Mouse (Mus musculus): ENCODE results near the gene Nub1. TPM values are rescaled to one million over a fixed set of nuclear protein-coding genes. Genes with fewer than 3 reads are reported as not detected.

Gene Nub1
- polyA plus RNA-seq, 1 experiment from 2014 or later, result 40.9 TPM

DNA sequence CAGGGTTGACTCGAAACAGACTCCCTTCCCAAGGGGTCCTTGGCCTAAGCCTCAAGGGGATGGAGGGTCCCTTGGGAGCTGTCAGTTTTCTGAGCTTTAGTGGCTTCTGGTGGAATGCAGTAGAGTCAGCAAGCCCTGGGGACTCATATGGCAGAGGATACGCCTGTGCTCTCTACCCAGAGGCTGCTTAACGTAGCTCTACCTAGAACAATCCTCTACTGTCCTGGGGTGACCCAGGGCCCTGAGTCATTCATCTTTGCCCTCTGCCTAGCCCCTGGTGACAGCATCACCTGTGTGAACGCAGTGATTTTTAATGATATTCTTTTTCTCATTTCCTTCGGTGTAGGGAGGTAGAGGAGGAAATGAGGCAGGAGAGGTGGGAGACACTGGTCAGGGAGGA is 64.4 kb downstream of the Nub1 start:
- peak overlapping the region; percentile 59 for H3K4me3 ChIP-seq
- peak overlapping the region; percentile 71; the same call in 1 of the 2 replicates for H3K9ac ChIP-seq
- no peaks in the 10 kb centered on the region for H3K9me3 ChIP-seq (replicated peaks)
- WGBS, result 64% methylated on average over 5 of the region's 5 CpGs
- peak overlapping the region; percentile 91 for H3K4me2 ChIP-seq
- peak overlapping the region; percentile 19 for H3K27ac ChIP-seq
- ATAC-seq, result 0 out of 2 replicates have a peak, but pooled peaks have one; percentile 0
- H3K4me1 ChIP-seq, result peaks cover 25% of the 10 kb centered on the region
- H3K36me3 ChIP-seq (ENCODE audit: poor library complexity, severe bottlenecking), result no peaks in the 10 kb centered on the region
- H3K27me3 ChIP-seq, result 0 out of 2 replicates have a peak, but pooled peaks cover 5% of the 10 kb centered on the region

DNA sequence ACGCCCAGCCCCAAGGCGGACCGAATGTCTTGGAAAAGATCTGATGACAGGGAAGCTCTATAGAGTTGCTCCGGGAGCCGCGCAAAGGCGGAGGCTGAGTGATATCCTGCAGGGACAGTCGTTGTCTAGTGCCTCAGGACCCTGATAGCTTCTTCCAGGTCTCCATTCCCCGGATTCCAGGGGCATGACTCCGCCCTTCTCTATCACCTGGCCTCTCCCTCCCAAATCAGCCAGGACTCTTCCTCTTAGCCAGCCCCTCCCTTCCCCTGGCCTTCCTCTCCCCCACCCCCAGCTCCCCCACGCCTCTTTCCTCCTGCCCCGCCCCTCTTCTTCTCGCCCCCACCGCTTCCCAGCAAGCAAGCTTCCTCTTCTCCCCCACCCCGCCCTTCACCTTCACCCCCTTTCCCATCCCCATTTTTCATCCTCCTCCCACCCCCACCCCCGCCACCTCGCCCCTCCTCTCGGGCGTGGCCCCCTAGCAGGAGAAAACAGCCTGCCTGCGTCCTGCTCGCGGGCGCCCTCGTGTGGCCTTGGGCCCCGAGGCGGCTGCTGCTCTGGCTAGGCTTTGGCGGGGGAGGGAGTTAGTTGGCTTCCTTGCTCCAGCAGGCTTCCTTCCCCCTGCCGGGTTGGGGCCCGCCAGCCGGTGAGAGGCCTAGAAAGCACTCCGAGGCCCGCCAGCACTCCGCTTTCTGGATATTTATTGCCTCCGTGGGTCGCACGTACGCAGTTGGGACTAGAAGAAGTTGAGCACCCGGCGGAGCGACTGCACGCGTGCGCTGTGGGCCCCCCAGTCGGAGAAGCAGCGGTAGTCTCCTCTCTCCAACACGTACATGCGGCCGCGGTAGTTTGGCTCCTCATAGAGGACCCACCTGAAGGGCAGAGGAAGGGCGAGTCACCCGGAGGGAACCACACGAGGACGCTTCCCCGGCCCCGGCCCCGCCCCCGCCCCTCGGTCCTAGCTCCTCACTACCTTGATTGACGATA is 65.3 kb downstream of the Nub1 start:
- peaks cover 25% of the 10 kb centered on the region for H3K4me1 ChIP-seq
- peak overlapping the region; percentile 19 for H3K27ac ChIP-seq
- peak overlapping the region; percentile 91 for H3K4me2 ChIP-seq
- WGBS, result 1% methylated on average over 59 of the region's 59 CpGs
- peak overlapping the region; percentile 71 for H3K9ac ChIP-seq
- peak; percentile 87 for ATAC-seq
- H3K27me3 ChIP-seq, result 0 out of 2 replicates have a peak, but pooled peaks cover 5% of the 10 kb centered on the region
- H3K36me3 ChIP-seq (ENCODE audit: poor library complexity, severe bottlenecking), result no peaks in the 10 kb centered on the region
- H3K4me3 ChIP-seq, result peak overlapping the region; percentile 59
- no peaks in the 10 kb centered on the region for H3K9me3 ChIP-seq (replicated peaks)

DNA sequence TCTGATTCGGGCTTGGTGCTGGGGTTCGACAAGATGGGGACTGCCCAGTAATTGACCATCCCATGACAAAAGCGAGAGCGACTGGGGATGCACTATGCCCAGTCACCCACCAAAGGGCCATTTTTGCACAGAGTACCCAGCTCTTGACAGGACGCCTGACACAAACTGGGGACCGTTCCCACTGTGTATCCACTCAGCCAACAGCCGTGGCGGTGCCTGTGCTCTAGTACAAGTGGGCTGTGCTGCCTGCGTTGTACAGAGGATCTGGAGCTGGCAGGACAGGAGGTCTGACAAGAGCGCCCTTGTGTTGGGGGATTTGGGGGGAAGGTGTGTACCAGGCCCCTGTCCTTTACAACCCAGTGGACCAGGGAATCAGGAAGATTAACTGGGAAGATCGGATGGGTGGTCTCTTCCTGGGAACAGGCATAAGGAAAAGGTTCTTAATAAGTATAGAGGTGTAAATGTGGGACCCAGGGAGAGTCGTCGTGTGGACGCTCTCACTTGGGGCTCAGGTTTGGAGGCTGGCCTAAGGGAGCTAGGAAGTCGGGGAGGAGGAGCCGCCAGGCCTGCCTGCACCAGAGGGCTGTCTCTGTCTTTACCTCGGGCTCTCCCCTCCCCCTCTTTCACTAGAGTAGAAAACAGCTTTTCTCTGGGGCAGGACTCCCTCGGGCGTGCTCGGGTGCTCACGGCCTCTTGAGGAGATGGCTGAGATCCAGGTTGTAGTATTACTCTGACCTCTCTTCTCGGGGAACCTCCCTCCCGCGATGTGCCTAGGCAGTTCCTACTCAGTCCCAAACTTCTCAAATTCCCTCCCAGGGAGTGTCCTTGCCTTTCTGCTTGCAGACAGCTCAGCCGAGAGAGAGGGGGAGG is 66.2 kb downstream of the Nub1 start:
- Histone ChIP-seq H3K27ac (no peak overlapping the region), H3K9me3 (replicated peaks) (no peaks in the 10 kb centered on the region), H3K4me1 (peaks cover 25% of the 10 kb centered on the region), H3K27me3 (0 out of 2 replicates have a peak, but pooled peaks cover 5% of the 10 kb centered on the region), H3K9ac (peak overlapping the region; percentile 71), H3K36me3 (ENCODE audit: poor library complexity, severe bottlenecking) (no peaks in the 10 kb centered on the region), H3K4me2 (peak overlapping the region; percentile 91), H3K4me3 (peak overlapping the region; percentile 59)
- WGBS, result 3% methylated on average over 25 of the region's 25 CpGs
- peak; percentile 72 for ATAC-seq

DNA sequence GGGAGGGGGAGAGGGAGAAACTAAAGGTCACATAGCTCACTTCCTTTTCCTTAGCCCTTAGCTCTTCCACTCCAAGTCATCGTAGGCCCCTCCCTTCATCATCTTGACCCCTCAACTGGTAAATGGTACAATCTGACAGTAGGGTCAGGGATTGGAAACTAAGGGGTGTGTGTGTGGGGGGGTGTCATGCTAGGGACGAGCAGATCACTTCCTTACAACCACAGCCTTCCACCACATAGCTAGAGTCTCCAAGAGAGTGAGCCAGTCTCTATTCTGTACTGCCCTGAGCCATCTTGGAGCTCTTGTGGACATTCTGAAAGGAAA is 66.8 kb downstream of the Nub1 start:
- Histone ChIP-seq H3K4me2 (peak overlapping the region; percentile 91), H3K27me3 (peaks cover 5% of the 10 kb centered on the region; the same call in 1 of the 2 replicates), H3K9ac (no peak overlapping the region), H3K36me3 (ENCODE audit: poor library complexity, severe bottlenecking) (no peaks in the 10 kb centered on the region), H3K4me1 (peaks cover 25% of the 10 kb centered on the region), H3K4me3 (no peak overlapping the region), H3K9me3 (replicated peaks) (no peaks in the 10 kb centered on the region), H3K27ac (no peak overlapping the region)
- no peak for ATAC-seq
- WGBS, result 17% methylated on average over 2 of the region's 2 CpGs

DNA sequence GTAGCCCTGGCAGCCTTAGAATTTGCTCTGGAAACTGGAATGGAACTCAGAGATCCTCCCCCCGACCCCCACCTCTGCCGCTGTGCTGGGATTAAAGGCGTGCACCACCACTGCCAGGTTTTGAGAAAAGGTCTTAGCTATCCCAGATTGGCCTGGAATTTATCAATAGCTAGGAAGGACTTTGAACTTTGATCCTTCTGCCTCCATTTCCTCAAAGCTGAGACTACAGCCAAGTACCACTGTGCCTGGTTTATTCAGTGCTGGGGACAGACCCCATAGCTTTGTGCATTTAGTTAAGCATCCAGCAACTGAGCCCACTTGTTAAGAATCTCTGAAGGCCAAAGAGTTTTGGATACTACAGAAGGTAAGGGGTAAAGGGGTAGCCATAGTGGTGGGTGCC is 71.6 kb downstream of the Nub1 start:
- Histone ChIP-seq H3K27ac (no peak overlapping the region), H3K27me3 (peaks cover 14% of the 10 kb centered on the region; the same call in 1 of the 2 replicates), H3K4me3 (no peak overlapping the region), H3K9ac (no peak overlapping the region), H3K4me2 (no peak overlapping the region), H3K9me3 (replicated peaks) (no peaks in the 10 kb centered on the region), H3K36me3 (ENCODE audit: poor library complexity, severe bottlenecking) (no peaks in the 10 kb centered on the region), H3K4me1 (peaks cover 7% of the 10 kb centered on the region)
- WGBS, result 52% methylated on average over 3 of the region's 3 CpGs
- no peak for ATAC-seq

DNA sequence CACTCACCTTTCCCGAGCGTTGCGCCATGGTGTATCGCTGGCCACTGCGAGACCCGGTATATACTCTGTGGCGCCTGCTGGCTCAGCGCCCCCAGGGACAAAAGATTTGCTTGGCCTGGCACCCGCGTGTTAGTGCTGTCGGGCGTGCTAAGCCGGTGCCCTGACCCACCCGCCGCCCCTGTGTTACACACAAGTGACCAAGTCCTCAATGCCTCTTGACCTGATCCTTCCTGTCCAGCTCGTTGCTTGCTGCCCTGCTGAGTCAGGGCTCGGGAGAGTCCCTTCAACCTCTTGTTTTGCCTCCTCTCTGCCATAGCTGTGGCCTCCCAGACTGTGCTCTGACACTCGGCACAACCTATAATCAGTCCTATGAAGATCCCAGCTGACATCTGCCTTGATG is 72.5 kb downstream of the Nub1 start, which contains the start of gene Crygn:
Gene Crygn, minus strand, starts transcription at position 193 of the 400 bp plus-strand sequence.
- no peaks in the 10 kb centered on the region for H3K9me3 ChIP-seq (replicated peaks)
- WGBS, result 27% methylated on average over 18 of the region's 18 CpGs
- no peak within 1 kb of the TSS for H3K4me3 ChIP-seq
- H3K4me2 ChIP-seq, result no peak within 1 kb of the TSS
- no peak for ATAC-seq
- peaks cover 9% of the 10 kb centered on the region; the same call in 1 of the 2 replicates for H3K27me3 ChIP-seq
- H3K9ac ChIP-seq, result no peak within 1 kb of the TSS
- H3K36me3 ChIP-seq (ENCODE audit: poor library complexity, severe bottlenecking), result no peaks in the 10 kb centered on the region
- no peak within 1 kb of the TSS for H3K27ac ChIP-seq
- 0 out of 2 replicates have a peak, but pooled peaks cover 4% of the 10 kb centered on the region for H3K4me1 ChIP-seq

Other genes starting within 250 kb of the Nub1 start
- 85.3 and 86.9 TPM in 2 replicates for gene Fastk, start 240.2 kb upstream of the Nub1 start, polyA plus RNA-seq (2015; fragmentation: Nextera tagmentation; extraction: Ambion mirVana)
- 32.5 and 35.4 TPM in 2 replicates for gene Tmub1, start 237.7 kb upstream of the Nub1 start, polyA plus RNA-seq (2015; fragmentation: Nextera tagmentation; extraction: Ambion mirVana)
- gene Agap3, start 233.4 kb upstream of the Nub1 start, polyA plus RNA-seq (2015; fragmentation: Nextera tagmentation; extraction: Ambion mirVana), result 38.0 and 39.2 TPM in 2 replicates
- gene Gbx1, start 158.3 kb upstream of the Nub1 start, polyA plus RNA-seq (2015; fragmentation: Nextera tagmentation; extraction: Ambion mirVana), result 0.90 and 0.97 TPM in 2 replicates
- 0.06 and 0.15 TPM in 2 replicates for gene Asb10, start 144.6 kb upstream of the Nub1 start, polyA plus RNA-seq (2015; fragmentation: Nextera tagmentation; extraction: Ambion mirVana)
- gene 4931409K22Rik, start 128.7 kb upstream of the Nub1 start, polyA plus RNA-seq (2015; fragmentation: Nextera tagmentation; extraction: Ambion mirVana), result 0.62 TPM in 2 replicates
- 117 and 124 TPM in 2 replicates for gene Abcf2, start 108.1 kb upstream of the Nub1 start, polyA plus RNA-seq (2015; fragmentation: Nextera tagmentation; extraction: Ambion mirVana)
- gene Chpf2, start 98.8 kb upstream of the Nub1 start, polyA plus RNA-seq (2015; fragmentation: Nextera tagmentation; extraction: Ambion mirVana), result 15.0 and 17.2 TPM in 2 replicates
- gene Smarcd3, start 61.1 kb upstream of the Nub1 start, polyA plus RNA-seq (2015; fragmentation: Nextera tagmentation; extraction: Ambion mirVana), result 111 and 114 TPM in 2 replicates
- 2.6 and 3.0 TPM in 2 replicates for gene Wdr86, start 45.2 kb downstream of the Nub1 start, polyA plus RNA-seq (2015; fragmentation: Nextera tagmentation; extraction: Ambion mirVana)
- gene Crygn, start 72.5 kb downstream of the Nub1 start, polyA plus RNA-seq (2015; fragmentation: Nextera tagmentation; extraction: Ambion mirVana), result not detected in 2 replicates
- gene Rheb, start 157.1 kb downstream of the Nub1 start, polyA plus RNA-seq (2015; fragmentation: Nextera tagmentation; extraction: Ambion mirVana), result 232 and 237 TPM in 2 replicates